Mouse (Mus musculus): ENCODE results near the gene Rarres2.

GRCm38 (mm10) chr6:48578736-48579135, 6.1 kb upstream of the Rarres2 start:
- TF ChIP-seq POLR2A (IDR thresholded peaks at IDR 0.05; ENCODE audit: low read depth, low read length): no peak
- TF ChIP-seq CTCF (conservative IDR thresholded peaks at IDR 0.05 in 1 of 2, IDR thresholded peaks at IDR 0.05 in 1 of 2; ENCODE audit: low read depth in 2 of 2, low read length in 2 of 2): no peak
- no peak for TF ChIP-seq POLR2AphosphoS2 (IDR thresholded peaks at IDR 0.05; ENCODE audit: low read depth, low read length)
- no peak for TF ChIP-seq ZNF384 (IDR thresholded peaks at IDR 0.05; ENCODE audit: low read depth, low read length)

All from CH12.LX (cell line).